Mouse (Mus musculus) neural tube, embryonic 13.5 days (tissue): ENCODE results near the gene H2-Q10. TPM values are rescaled to one million over a fixed set of nuclear protein-coding genes. Genes with fewer than 3 reads are reported as not detected.
"Not testable (repeated sequence)": the region's sequence is repeated elsewhere in the genome, so short reads cannot be mapped to it uniquely, and the experiment has no call there.

ENCODE experiments used
- ATAC-seq: fragments of 200-750 bp; cut with Nextera tagmentation; 2 replicates; pipeline ENCODE4 v1.8.0; 2017; ENCODE audit warnings: low read depth, mild to moderate bottlenecking, moderate TSS enrichment, moderate library complexity
- H3K27ac ChIP-seq: fragments of 300-500 bp; sonication (generic); replicated peaks from 2 replicates; pipeline ENCODE4 v1.5.1; 2015; ENCODE audit warnings: moderate library complexity, mild to moderate bottlenecking, inconsistent platforms
- H3K27me3 ChIP-seq: fragments of 300-500 bp; sonication (generic); 2 replicates; pipeline ENCODE4 v1.6.1; 2015; ENCODE audit warnings: mild to moderate bottlenecking, inconsistent platforms
- H3K36me3 ChIP-seq: fragments of 300-500 bp; sonication (generic); 2 replicates; pipeline ENCODE4 v1.6.1; 2015; ENCODE audit warnings: mild to moderate bottlenecking, inconsistent platforms
- H3K4me1 ChIP-seq: fragments of 300-500 bp; sonication (generic); replicated peaks from 2 replicates; pipeline ENCODE4 v1.6.1; 2015; ENCODE audit warnings: inconsistent platforms
- H3K4me2 ChIP-seq: fragments of 300-500 bp; sonication (generic); 2 replicates; pipeline ENCODE4 v1.6.1; 2015; ENCODE audit warnings: inconsistent platforms, mild to moderate bottlenecking, moderate library complexity
- H3K4me3 ChIP-seq: fragments of 300-500 bp; sonication (generic); 2 replicates; pipeline ENCODE4 v1.5.1; 2015; ENCODE audit warnings: mild to moderate bottlenecking, inconsistent platforms
- H3K9ac ChIP-seq: fragments of 300-500 bp; sonication (generic); 2 replicates; pipeline ENCODE4 v1.6.1; 2015; ENCODE audit warnings: moderate library complexity, mild to moderate bottlenecking, inconsistent platforms
- H3K9me3 ChIP-seq: fragments of 300-500 bp; sonication (generic); 2 replicates; pipeline ENCODE4 v1.6.1; 2016; ENCODE audit warnings: inconsistent platforms
- WGBS: fragments of 180-500 bp; shearing (Covaris S2); methylation state at CpG from one replicate; pipeline ENCODE4 v1.1.7; 2015; 5-methylcytosine and 5-hydroxymethylcytosine counted together
- polyA plus RNA-seq: library from polyadenylated mRNA; unstranded; fragments of >200 nt; fragmentation: Nextera tagmentation; extraction: Ambion mirVana; gene quantifications from 2 replicates; pipeline ENCODE4 v1.2.1, GENCODE M21; 2015

Gene H2-Q10
- polyA plus RNA-seq, 1 experiment from 2014 or later: not detected

GRCm38 (mm10) chr17:35468936-35469335 is 953 bp upstream of the H2-Q10 start:
- not testable (repeated sequence) for H3K36me3 ChIP-seq, H3K27ac ChIP-seq, H3K4me3 ChIP-seq, ATAC-seq, H3K9ac ChIP-seq, H3K4me2 ChIP-seq, H3K9me3 ChIP-seq
- 66% methylated on average over 3 of the region's 3 CpGs for WGBS
- Histone ChIP-seq H3K27me3 (peaks cover 39% of the 10 kb centered on the region), H3K4me1 (peaks cover 12% of the 10 kb centered on the region)

DNA sequence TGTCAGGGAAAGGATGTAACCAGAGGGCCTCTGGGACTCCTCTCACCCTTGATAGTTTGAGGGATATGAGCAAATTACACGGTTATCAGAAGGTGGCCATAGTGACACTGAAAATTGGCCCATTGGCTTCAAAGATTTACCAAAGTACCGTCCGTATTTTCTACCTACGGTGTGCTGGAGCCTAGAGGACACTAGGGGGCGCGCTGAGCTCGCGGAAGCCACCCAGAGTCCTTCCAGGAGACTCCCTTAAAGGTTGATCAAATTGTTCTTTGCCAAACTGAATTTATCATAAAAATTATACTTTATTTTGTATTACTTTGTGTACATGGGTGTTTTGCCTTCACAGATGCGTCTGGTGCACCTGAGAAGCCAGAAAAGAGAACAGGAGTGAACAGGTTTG is 14.2 kb downstream of the H2-Q10 start:
- Histone ChIP-seq H3K27ac (no peak overlapping the region), H3K4me1 (peaks cover 3% of the 10 kb centered on the region; the same call in 1 of the 2 replicates), H3K9me3 (no peaks in the 10 kb centered on the region), H3K27me3 (no peaks in the 10 kb centered on the region), H3K9ac (no peak overlapping the region), H3K36me3 (no peaks in the 10 kb centered on the region), H3K4me2 (no peak overlapping the region), H3K4me3 (no peak overlapping the region)
- WGBS: 3% methylated on average over 9 of the region's 9 CpGs
- ATAC-seq: no peak

DNA sequence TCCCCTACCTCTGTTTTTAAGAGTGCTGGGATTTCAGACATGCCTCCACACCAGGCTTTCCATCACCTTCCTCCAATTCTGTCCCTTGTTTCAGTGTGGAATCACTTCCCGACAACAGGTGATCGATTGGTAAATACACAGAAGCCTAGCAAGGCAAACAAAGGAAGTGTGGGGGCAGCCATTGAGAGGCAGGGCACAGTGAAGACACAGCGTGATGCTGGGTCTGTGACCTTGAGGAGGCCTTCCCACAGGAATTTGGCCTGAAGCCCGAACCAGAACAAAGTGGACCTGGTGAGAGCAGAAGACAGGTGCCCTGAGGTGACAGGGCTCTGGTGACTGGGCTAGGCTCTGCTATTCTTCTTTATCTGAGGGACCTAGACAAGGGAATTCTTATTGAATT is 15.8 kb downstream of the H2-Q10 start:
- no peaks in the 10 kb centered on the region for H3K36me3 ChIP-seq
- H3K27me3 ChIP-seq: no peaks in the 10 kb centered on the region
- peaks cover 7% of the 10 kb centered on the region; the same call in 1 of the 2 replicates for H3K4me1 ChIP-seq
- no peak overlapping the region for H3K9ac ChIP-seq
- no peak for ATAC-seq
- no peak overlapping the region for H3K27ac ChIP-seq
- no peak overlapping the region for H3K4me3 ChIP-seq
- no peak overlapping the region for H3K4me2 ChIP-seq
- 23% methylated on average over 4 of the region's 4 CpGs for WGBS
- no peaks in the 10 kb centered on the region for H3K9me3 ChIP-seq

DNA sequence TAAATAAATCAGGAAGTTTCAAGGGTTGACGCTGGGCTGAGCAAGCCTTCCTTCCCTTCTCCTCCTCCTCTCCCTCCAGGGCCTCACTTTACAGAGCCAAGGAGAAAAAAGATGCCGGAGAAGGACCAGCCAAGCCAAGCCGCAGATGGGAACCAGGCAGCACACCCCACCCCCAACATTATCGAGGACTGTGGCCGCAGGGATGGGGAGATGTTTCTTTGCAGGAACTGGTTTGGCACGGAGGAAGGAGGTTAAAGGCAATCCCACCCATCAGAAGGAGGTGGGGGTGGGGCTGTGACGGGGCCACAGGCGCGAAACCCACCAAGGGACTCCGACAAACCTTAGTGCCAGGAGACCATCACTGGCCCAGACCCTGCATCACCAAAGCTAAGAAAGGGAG is 16.8 kb downstream of the H2-Q10 start:
- Histone ChIP-seq H3K4me1 (peaks cover 7% of the 10 kb centered on the region; the same call in 1 of the 2 replicates), H3K27me3 (no peaks in the 10 kb centered on the region), H3K36me3 (no peaks in the 10 kb centered on the region), H3K4me3 (no peak overlapping the region), H3K9me3 (no peaks in the 10 kb centered on the region), H3K9ac (no peak overlapping the region), H3K27ac (no peak overlapping the region), H3K4me2 (no peak overlapping the region)
- WGBS: 72% methylated on average over 10 of the region's 10 CpGs
- no peak for ATAC-seq

DNA sequence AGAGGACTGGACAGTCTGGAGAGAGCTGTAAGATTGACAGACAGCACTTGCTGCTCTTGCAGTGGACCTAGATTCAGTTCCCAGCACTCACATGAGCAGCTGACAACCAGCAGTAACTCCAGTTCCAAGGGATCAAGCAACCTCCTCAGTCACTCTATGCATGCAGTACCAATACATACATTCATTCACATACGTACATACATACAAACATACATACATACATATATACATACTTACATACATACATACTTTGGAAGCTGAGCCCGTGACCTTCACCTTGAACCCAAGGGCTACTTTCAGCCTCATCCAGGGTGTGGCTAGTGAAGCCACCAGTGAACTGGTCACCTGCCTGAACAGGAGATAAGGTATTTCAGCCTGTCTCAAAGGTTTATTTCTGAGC is 18.2 kb downstream of the H2-Q10 start:
- Histone ChIP-seq H3K9me3 (no peaks in the 10 kb centered on the region), H3K4me3 (no peak overlapping the region), H3K36me3 (no peaks in the 10 kb centered on the region), H3K27me3 (no peaks in the 10 kb centered on the region), H3K9ac (no peak overlapping the region), H3K4me1 (peaks cover 7% of the 10 kb centered on the region; the same call in 1 of the 2 replicates), H3K27ac (no peak overlapping the region), H3K4me2 (no peak overlapping the region)
- no peak for ATAC-seq
- WGBS: 94% methylated on average over 2 of the region's 2 CpGs

- no peaks in the 10 kb centered on the region for H3K27me3 ChIP-seq
- no peaks in the 10 kb centered on the region for H3K36me3 ChIP-seq
- no peak overlapping the region for H3K4me2 ChIP-seq
- peak overlapping the region; percentile 52 for H3K27ac ChIP-seq
- peaks cover 7% of the 10 kb centered on the region; the same call in 1 of the 2 replicates for H3K4me1 ChIP-seq
- no peak overlapping the region for H3K4me3 ChIP-seq
- no peaks in the 10 kb centered on the region for H3K9me3 ChIP-seq
- WGBS: 32% methylated on average over 5 of the region's 5 CpGs
- no peak overlapping the region for H3K9ac ChIP-seq
- no peak; the same call in 1 of the 2 replicates for ATAC-seq
These were observed 20.4 kb downstream of the H2-Q10 start for GRCm38 (mm10) chr17:35490320-35490719.

DNA sequence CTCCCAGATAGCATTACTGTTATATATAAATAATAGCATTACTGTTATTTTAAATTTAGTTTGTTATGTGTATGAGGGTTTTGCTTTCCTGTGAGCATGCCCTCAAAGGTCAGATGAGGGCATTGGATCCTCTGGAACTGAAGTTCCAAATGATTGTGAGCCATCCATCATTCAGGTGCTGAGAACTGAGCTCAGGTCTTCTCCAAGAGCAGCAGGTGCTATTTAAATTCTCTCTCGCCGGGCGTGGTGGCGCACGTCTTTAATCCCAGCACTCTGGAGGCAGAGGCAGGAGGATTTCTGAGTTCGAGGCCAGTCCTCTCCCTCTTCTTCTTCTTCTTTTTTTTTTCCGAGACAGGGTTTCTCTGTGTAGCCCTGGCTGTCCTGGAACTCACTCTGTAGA is 27.2 kb downstream of the H2-Q10 start:
- no peak for ATAC-seq
- 92% methylated on average over 7 of the region's 7 CpGs for WGBS

DNA sequence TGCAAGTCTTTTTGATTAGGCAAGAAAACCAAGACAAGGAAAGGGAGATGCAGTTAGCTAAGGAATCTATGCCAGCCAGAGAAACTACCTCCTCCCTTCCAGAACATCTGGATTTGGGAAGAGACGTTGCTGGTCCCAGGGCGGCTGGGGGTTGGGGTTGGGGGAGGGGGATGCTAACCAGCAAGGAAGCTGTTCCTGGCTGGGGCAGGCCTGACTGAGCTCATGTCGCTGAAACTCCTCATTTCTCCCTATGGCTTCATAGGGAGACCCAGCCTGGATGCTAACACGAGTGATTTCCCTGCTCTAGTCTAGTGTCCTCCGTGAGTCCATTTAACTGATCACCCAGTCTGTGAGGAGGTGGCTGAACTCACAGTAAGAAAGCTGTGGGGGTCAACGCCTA is 32.3 kb downstream of the H2-Q10 start:
- Histone ChIP-seq H3K27ac (no peak overlapping the region), H3K4me2 (no peak overlapping the region), H3K27me3 (peaks cover 28% of the 10 kb centered on the region), H3K4me1 (0 out of 2 replicates have a peak, but pooled peaks cover 4% of the 10 kb centered on the region), H3K9me3 (no peaks in the 10 kb centered on the region), H3K9ac (no peak overlapping the region), H3K36me3 (no peaks in the 10 kb centered on the region), H3K4me3 (no peak overlapping the region)
- 5% methylated on average over 6 of the region's 6 CpGs for WGBS
- ATAC-seq: no peak

More for the DNA sequence above, 27.2 kb downstream of the H2-Q10 start:
- Histone ChIP-seq H3K27me3 (no peaks in the 10 kb centered on the region), H3K9me3 (no peaks in the 10 kb centered on the region), H3K27ac (no peak overlapping the region), H3K4me1 (no peaks in the 10 kb centered on the region), H3K36me3 (no peaks in the 10 kb centered on the region), H3K4me2 (no peak overlapping the region), H3K4me3 (no peak overlapping the region), H3K9ac (no peak overlapping the region)

DNA sequence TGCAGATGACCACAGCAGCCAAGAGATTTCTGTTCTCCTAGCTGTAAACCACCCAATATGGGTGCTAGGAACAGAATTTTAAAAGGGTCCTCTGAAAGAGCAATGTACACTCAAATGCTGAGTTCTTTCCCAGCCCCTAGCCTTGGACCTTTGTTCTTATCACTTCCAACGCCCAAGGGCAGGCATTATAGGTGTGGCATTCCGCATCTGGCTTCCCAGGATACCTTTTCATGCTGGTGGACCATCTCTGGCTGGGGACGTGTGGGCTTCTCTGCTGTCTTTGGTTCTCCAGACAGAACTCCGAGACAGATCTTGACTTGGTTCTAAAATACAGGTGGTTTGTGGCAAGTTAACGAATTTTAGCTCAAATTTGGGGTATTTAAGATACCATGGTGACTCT is 32.9 kb downstream of the H2-Q10 start:
- no peak overlapping the region for H3K4me3 ChIP-seq
- WGBS: 55% methylated on average over 5 of the region's 5 CpGs
- H3K4me1 ChIP-seq: 0 out of 2 replicates have a peak, but pooled peaks cover 4% of the 10 kb centered on the region
- no peak overlapping the region for H3K9ac ChIP-seq
- H3K9me3 ChIP-seq: no peaks in the 10 kb centered on the region
- H3K27me3 ChIP-seq: peaks cover 34% of the 10 kb centered on the region
- H3K27ac ChIP-seq: no peak overlapping the region
- no peak overlapping the region for H3K4me2 ChIP-seq
- no peaks in the 10 kb centered on the region for H3K36me3 ChIP-seq
- no peak for ATAC-seq

DNA sequence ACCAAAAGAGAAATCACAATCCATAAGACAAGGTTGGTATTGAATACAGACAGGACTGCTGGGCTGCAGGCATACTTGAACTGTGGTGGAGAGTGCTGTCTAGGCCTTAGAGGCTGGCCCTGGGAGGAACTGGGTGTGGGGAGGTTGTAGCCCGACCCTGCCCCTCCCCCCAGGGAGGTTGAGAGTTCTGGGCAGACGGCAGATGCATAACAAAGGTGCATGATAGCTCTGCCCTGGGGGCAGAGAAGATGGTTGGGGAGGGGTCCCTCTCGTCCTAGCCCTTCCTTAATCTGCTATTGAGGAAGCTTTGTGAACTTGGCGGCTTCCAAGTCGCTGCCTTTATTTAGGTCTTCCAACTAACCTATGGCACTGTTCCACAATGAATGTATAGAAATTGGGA is 34.0 kb downstream of the H2-Q10 start:
- H3K27me3 ChIP-seq: peaks cover 39% of the 10 kb centered on the region
- no peak overlapping the region for H3K4me2 ChIP-seq
- H3K27ac ChIP-seq: no peak overlapping the region
- 0 out of 2 replicates have a peak, but pooled peaks cover 4% of the 10 kb centered on the region for H3K4me1 ChIP-seq
- no peaks in the 10 kb centered on the region for H3K9me3 ChIP-seq
- WGBS: 16% methylated on average over 5 of the region's 5 CpGs
- no peak overlapping the region for H3K4me3 ChIP-seq
- ATAC-seq: no peak
- no peaks in the 10 kb centered on the region for H3K36me3 ChIP-seq
- no peak overlapping the region for H3K9ac ChIP-seq

- Histone ChIP-seq H3K9ac (no peak overlapping the region), H3K36me3 (no peaks in the 10 kb centered on the region), H3K4me1 (0 out of 2 replicates have a peak, but pooled peaks cover 4% of the 10 kb centered on the region), H3K4me2 (no peak overlapping the region), H3K9me3 (no peaks in the 10 kb centered on the region), H3K4me3 (no peak overlapping the region), H3K27ac (no peak overlapping the region), H3K27me3 (peaks cover 39% of the 10 kb centered on the region)
- no peak for ATAC-seq
- 20% methylated on average over 8 of the region's 8 CpGs for WGBS
These were observed 35.0 kb downstream of the H2-Q10 start for GRCm38 (mm10) chr17:35504628-35505481.

GRCm38 (mm10) chr17:35505776-35506175 is 35.9 kb downstream of the H2-Q10 start, which contains the start of gene Pou5f1:
TSS of gene Pou5f1 (plus strand) at chr17:35506018.
- WGBS: 52% methylated on average over 13 of the region's 13 CpGs
- H3K27me3 ChIP-seq: peaks cover 39% of the 10 kb centered on the region
- H3K27ac ChIP-seq: no peak within 1 kb of the TSS

More at GRCm38 (mm10) chr17:35505776-35506175, 35.9 kb downstream of the H2-Q10 start, which contains the start of gene Pou5f1:
- Histone ChIP-seq H3K9me3 (no peaks in the 10 kb centered on the region), H3K9ac (no peak within 1 kb of the TSS), H3K4me3 (no peak within 1 kb of the TSS), H3K4me1 (0 out of 2 replicates have a peak, but pooled peaks cover 4% of the 10 kb centered on the region), H3K36me3 (no peaks in the 10 kb centered on the region), H3K4me2 (no peak within 1 kb of the TSS)
- no peak for ATAC-seq
